Comparison of ENCODE assay signal across 21 mouse cellular contexts in the genomic region with DNA sequence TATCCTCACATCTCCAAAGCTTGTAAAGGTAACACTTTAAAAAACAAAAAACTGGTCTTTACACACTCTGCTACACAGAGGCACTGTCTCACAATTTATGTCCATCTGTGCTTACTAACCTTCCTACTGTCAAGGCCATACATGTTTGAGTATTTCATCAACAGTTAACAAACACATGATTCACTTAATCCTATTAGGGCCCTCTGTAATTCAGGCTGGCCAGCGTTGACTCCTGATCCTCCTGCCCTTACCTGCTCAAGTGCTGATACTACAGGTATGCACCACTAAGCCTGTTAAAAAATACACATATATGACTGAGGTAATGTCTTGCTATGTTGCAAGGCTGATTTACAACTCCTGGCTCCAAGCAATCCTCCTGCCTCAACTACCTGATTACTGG. TPM values are rescaled to one million over a fixed set of nuclear protein-coding genes. Genes with fewer than 3 reads are reported as not detected.
DNase-seq lines count a peak whose midpoint lies in the region; ATAC-seq and TF ChIP-seq lines count a peak whose summit lies in the region.
"Had no signal": no experiment of that assay in that cellular context is flagged by ENCODE, and none has a peak within 500 bp of the region (broad histone marks: within the 10 kb centered on the region; RNA-seq: fewer than 3 reads in every experiment).

No protein-coding gene starts in this region.

- TF ChIP-seq CTCF in liver, adult 2 months (IDR thresholded peaks at IDR 0.05; ENCODE audit: low read depth, low read length), result no peak
- TF ChIP-seq CTCF in liver, postnatal 0 days (IDR thresholded peaks at IDR 0.05; ENCODE audit: low read depth), result no peak

- no peak overlapping the region for H3K4me2 ChIP-seq in liver, postnatal 0 days (ENCODE audit: low read depth, low read length)
- H3K4me2 ChIP-seq in liver, embryonic 12.5 days, result no peak overlapping the region
- no peak overlapping the region for H3K4me2 ChIP-seq in midbrain, embryonic 11.5 days
- no peak overlapping the region for H3K4me2 ChIP-seq in midbrain, embryonic 15.5 days

- DNase-seq in liver, adult 2 months (ENCODE audit: extremely low read depth, low read depth, low spot score), result peak; percentile 26
- no peak for DNase-seq in liver
- DNase-seq in liver, postnatal 0 days, result no peak
- DNase-seq in midbrain, embryonic 11.5 days (ENCODE audit: low spot score, missing footprints), result peak; percentile 53
- DNase-seq: adrenal gland, adult 2 months; adrenal gland, adult 8-10 months; adrenal gland, postnatal 10 days; adrenal gland, postnatal 14 days; adrenal gland, postnatal 25 days; adrenal gland, postnatal 36 days; B cell, adult 2 months; cerebellum, adult 11 months; cerebellum, adult 11-12 months; cerebellum, adult 18-20 months had no signal

- 31% methylated on average over 1 of the region's 1 CpGs for WGBS in liver, adult 2 months
- 65% methylated on average over 1 of the region's 1 CpGs for WGBS in liver, postnatal 0 days (ENCODE audit: insufficient replicate concordance)
- WGBS in liver, embryonic 12.5 days (ENCODE audit: insufficient replicate concordance), result 83% methylated on average over 1 of the region's 1 CpGs
- WGBS in midbrain, embryonic 11.5 days, result 78% methylated on average over 1 of the region's 1 CpGs
- WGBS in midbrain, embryonic 15.5 days, result 56% methylated on average over 1 of the region's 1 CpGs

- H3K27me3 ChIP-seq in liver, adult 2 months (ENCODE audit: control insufficient read depth, insufficient read depth, low read length), result no peaks in the 10 kb centered on the region
- no peaks in the 10 kb centered on the region for H3K27me3 ChIP-seq in liver, postnatal 0 days (ENCODE audit: insufficient read depth, low read length)
- H3K27me3 ChIP-seq in liver, embryonic 12.5 days (replicated peaks), result no peaks in the 10 kb centered on the region
- H3K27me3 ChIP-seq in midbrain, embryonic 11.5 days (ENCODE audit: control insufficient read depth, insufficient read depth, low read length), result no peaks in the 10 kb centered on the region
- no peaks in the 10 kb centered on the region for H3K27me3 ChIP-seq in midbrain, embryonic 15.5 days (replicated peaks)
- H3K27me3 ChIP-seq: CH12.LX, Patski had no signal

- H3K9me3 ChIP-seq in liver, postnatal 0 days (ENCODE audit: low read length), result no peaks in the 10 kb centered on the region
- H3K9me3 ChIP-seq in liver, embryonic 12.5 days (replicated peaks), result no peaks in the 10 kb centered on the region
- no peaks in the 10 kb centered on the region for H3K9me3 ChIP-seq in midbrain, embryonic 11.5 days (ENCODE audit: control insufficient read depth, low read length)
- no peaks in the 10 kb centered on the region for H3K9me3 ChIP-seq in midbrain, embryonic 15.5 days
- H3K9me3 ChIP-seq: G1E had no signal

- H3K4me3 ChIP-seq in liver, adult 2 months (ENCODE audit: insufficient read depth, low read depth, low read length), result no peak overlapping the region
- H3K4me3 ChIP-seq in liver, postnatal 0 days (ENCODE audit: low read depth, low read length), result no peak overlapping the region
- H3K4me3 ChIP-seq in liver, embryonic 12.5 days, result no peak overlapping the region
- no peak overlapping the region for H3K4me3 ChIP-seq in midbrain, embryonic 11.5 days (ENCODE audit: low read depth, low read length)
- H3K4me3 ChIP-seq in midbrain, embryonic 15.5 days, result no peak overlapping the region

- peaks cover 61% of the 10 kb centered on the region for H3K36me3 ChIP-seq in liver, adult 2 months (ENCODE audit: control insufficient read depth, insufficient read depth, low read length)
- peaks cover 61% of the 10 kb centered on the region for H3K36me3 ChIP-seq in liver, postnatal 0 days (replicated peaks; ENCODE audit: insufficient read depth, low read length)
- H3K36me3 ChIP-seq in liver, embryonic 12.5 days, result peaks cover 71% of the 10 kb centered on the region
- H3K36me3 ChIP-seq in midbrain, embryonic 11.5 days (ENCODE audit: control insufficient read depth, insufficient read depth, low read length), result peaks cover 4% of the 10 kb centered on the region; the same call in 1 of the 2 replicates
- peaks cover 11% of the 10 kb centered on the region; the same call in 1 of the 2 replicates for H3K36me3 ChIP-seq in midbrain, embryonic 15.5 days (replicated peaks)

- H3K4me1 ChIP-seq in liver, adult 2 months (ENCODE audit: control insufficient read depth, insufficient read depth, low read length), result peaks cover 3% of the 10 kb centered on the region; the same call in 1 of the 2 replicates
- H3K4me1 ChIP-seq in liver, postnatal 0 days (ENCODE audit: insufficient read depth), result peaks cover 2% of the 10 kb centered on the region; the same call in 1 of the 2 replicates
- H3K4me1 ChIP-seq in liver, embryonic 12.5 days, result no peaks in the 10 kb centered on the region; the same call in 1 of the 2 replicates
- H3K4me1 ChIP-seq in midbrain, embryonic 11.5 days (ENCODE audit: control insufficient read depth, insufficient read depth, low read length), result no peaks in the 10 kb centered on the region
- no peaks in the 10 kb centered on the region for H3K4me1 ChIP-seq in midbrain, embryonic 15.5 days

- no peak for TF ChIP-seq EP300 in liver, postnatal 0 days (IDR thresholded peaks at IDR 0.05; ENCODE audit: low read depth)

- no peak overlapping the region for H3K27ac ChIP-seq in liver, adult 2 months (replicated peaks; ENCODE audit: insufficient read depth, low read depth, low read length)
- H3K27ac ChIP-seq in liver, postnatal 0 days (ENCODE audit: low read depth), result no peak overlapping the region
- no peak overlapping the region for H3K27ac ChIP-seq in liver, embryonic 12.5 days
- H3K27ac ChIP-seq in midbrain, embryonic 11.5 days (ENCODE audit: low read depth, low read length), result no peak overlapping the region
- no peak overlapping the region for H3K27ac ChIP-seq in midbrain, embryonic 15.5 days

- peak; percentile 65 for ATAC-seq in liver, postnatal 0 days
- ATAC-seq in liver, embryonic 12.5 days, result no peak
- no peak for ATAC-seq in midbrain, embryonic 11.5 days (ENCODE audit: low FRiP score)
- no peak for ATAC-seq in midbrain, embryonic 15.5 days (replicated peaks)
- ATAC-seq: activated CD4-positive, CD25-positive, alpha-beta regulatory T cell, adult 4 months; CD4-positive, CD25-positive, alpha-beta regulatory T cell, adult 4 months; Patski had no signal

- H3K79me2 ChIP-seq in liver, adult 2 months (ENCODE audit: control insufficient read depth, insufficient read depth, low read length), result peaks cover 23% of the 10 kb centered on the region

- no peak for TF ChIP-seq POLR2A in liver, adult 2 months (IDR thresholded peaks at IDR 0.05; ENCODE audit: extremely low read depth, insufficient read depth, low read length)

- no peak overlapping the region for H3K9ac ChIP-seq in liver, adult 2 months (ENCODE audit: low read depth, low read length)
- no peak overlapping the region for H3K9ac ChIP-seq in liver, postnatal 0 days (replicated peaks)
- H3K9ac ChIP-seq in liver, embryonic 12.5 days, result no peak overlapping the region
- no peak overlapping the region for H3K9ac ChIP-seq in midbrain, embryonic 11.5 days (ENCODE audit: low read length)
- H3K9ac ChIP-seq in midbrain, embryonic 15.5 days, result no peak overlapping the region

RNA-seq across cellular contexts. Expression of gene Ube2h, which starts 46.4 kb away (rescaled TPM):
- 30.7 and 30.9 TPM in 2 replicates for total RNA-seq in liver, adult 2 months (2014; rRNA removed)
- 43.3 and 57.2 TPM in 2 replicates for polyA plus RNA-seq in liver, adult 2 months (2012; rRNA removed)
- polyA plus RNA-seq in liver, postnatal 0 days (2015; fragmentation: Nextera tagmentation; extraction: Ambion mirVana), result 18.2 and 23.5 TPM in 2 replicates
- polyA plus RNA-seq in liver, embryonic 12.5 days (2016; fragmentation: Nextera tagmentation; extraction: Ambion mirVana), result 31.6 and 33.4 TPM in 2 replicates
- 52.3 and 53.6 TPM in 2 replicates for polyA plus RNA-seq in midbrain, embryonic 11.5 days (2014; fragmentation: Nextera tagmentation; extraction: Ambion mirVana)
- polyA plus RNA-seq in midbrain, embryonic 15.5 days (2015; fragmentation: Nextera tagmentation; extraction: Ambion mirVana), result 60.3 and 65.2 TPM in 2 replicates

Comparison
In these comparisons a context has a peak if more than half of its experiments do, and no peak if none do; other contexts are left out.
1. DNase-seq: peak in liver, adult 2 months (single experiment) and midbrain, embryonic 11.5 days (single experiment); none in liver (single experiment) and liver, postnatal 0 days (single experiment).